Mouse (Mus musculus) kidney, embryonic 15.5 days (tissue): ENCODE measurements around the gene Hist1h4i. TPM values are rescaled to one million over a fixed set of nuclear protein-coding genes. Genes with fewer than 3 reads are reported as not detected.

Source experiments
- microRNA-seq: library from miRNA; unstranded; fragments of <30 nt; microRNA quantifications from one replicate; pipeline ENCODE4, GENCODE M21; 2016
- polyA plus RNA-seq: library from polyadenylated mRNA; unstranded; fragments of >200 nt; fragmentation: Nextera tagmentation; extraction: Ambion mirVana; gene quantifications from 2 replicates; pipeline ENCODE4 v1.2.1, GENCODE M21; 2015

Hist1h4i gene
- polyA plus RNA-seq, 1 experiment from 2014 or later, result 30.5 TPM

Small RNA genes within 50 kb of the gene (microRNA-seq; reads per million reads assigned to microRNA genes)
- not detected for gene Gm26300
- not detected for gene Gm44390
- gene Gm44486, result not detected

Other genes with a start within 250 kb of the Hist1h4i start
- 19.6 and 28.7 TPM in 2 replicates for gene Hist1h2bq, start 231.2 kb downstream of the Hist1h4i start, polyA plus RNA-seq
- gene Hist1h2ao, start 230.9 kb downstream of the Hist1h4i start, polyA plus RNA-seq, result 1.8 and 5.5 TPM in 2 replicates
- gene Hist1h4m, start 229.6 kb downstream of the Hist1h4i start, polyA plus RNA-seq, result not detected in 2 replicates
- 17.2 and 18.2 TPM in 2 replicates for gene Hist1h4n, start 209.2 kb downstream of the Hist1h4i start, polyA plus RNA-seq
- gene Hist1h2ap, start 207.9 kb downstream of the Hist1h4i start, polyA plus RNA-seq, result 3,941 and 3,959 TPM in 2 replicates
- 19.7 and 28.8 TPM in 2 replicates for gene Hist1h2br, start 207.6 kb downstream of the Hist1h4i start, polyA plus RNA-seq
- 12.1 and 12.5 TPM in 2 replicates for gene Zfp184, start 96.3 kb downstream of the Hist1h4i start, polyA plus RNA-seq
- gene Pom121l2, start 60.2 kb downstream of the Hist1h4i start, polyA plus RNA-seq, result 0.08 and 0.17 TPM in 2 replicates
- gene Prss16, start 31.6 kb downstream of the Hist1h4i start, polyA plus RNA-seq, result 0.14 and 0.35 TPM in 2 replicates
- gene Hist1h2ah, start 5.8 kb downstream of the Hist1h4i start, polyA plus RNA-seq, result 9.8 and 11.2 TPM in 2 replicates
- gene Hist1h2bk, start 5.5 kb downstream of the Hist1h4i start, polyA plus RNA-seq, result 8.8 and 12.6 TPM in 2 replicates
- 59.1 and 68.1 TPM in 2 replicates for gene Hist1h2ag, start 1.6 kb upstream of the Hist1h4i start, polyA plus RNA-seq
- gene Hist1h2bj, start 1.9 kb upstream of the Hist1h4i start, polyA plus RNA-seq, result 16.8 and 19.2 TPM in 2 replicates
- not detected in 2 replicates for gene Vmn1r188, start 43.1 kb upstream of the Hist1h4i start, polyA plus RNA-seq
- not detected in 2 replicates for gene Vmn1r189, start 64.5 kb upstream of the Hist1h4i start, polyA plus RNA-seq
- gene Vmn1r191, start 142.6 kb upstream of the Hist1h4i start, polyA plus RNA-seq, result not detected in 2 replicates
- gene Vmn1r192, start 149.8 kb upstream of the Hist1h4i start, polyA plus RNA-seq, result not detected in 2 replicates
- gene Vmn1r193, start 181.8 kb upstream of the Hist1h4i start, polyA plus RNA-seq, result not detected in 2 replicates
- gene Vmn1r194, start 202.9 kb upstream of the Hist1h4i start, polyA plus RNA-seq, result not detected in 2 replicates
- gene Vmn1r195, start 229.2 kb upstream of the Hist1h4i start, polyA plus RNA-seq, result not detected in 2 replicates
- gene Vmn1r196, start 248.6 kb upstream of the Hist1h4i start, polyA plus RNA-seq, result not detected in 2 replicates